Mouse (Mus musculus) liver, embryonic 16.5 days (tissue): ENCODE data around the gene 1700016H13Rik. TPM values are rescaled to one million over a fixed set of nuclear protein-coding genes. Genes with fewer than 3 reads are reported as not detected.

ENCODE experiments used
- ATAC-seq: fragments of 200-750 bp; cut with Nextera tagmentation; 2 replicates; pipeline ENCODE4 v1.8.0; 2017; ENCODE audit warnings: low read depth, mild to moderate bottlenecking, moderate number of reproducible peaks, moderate library complexity
- H3K27ac ChIP-seq: fragments of 300-500 bp; sonication (generic); 2 replicates; pipeline ENCODE4 v1.5.1; 2014; ENCODE audit warnings: mild to moderate bottlenecking, low read length
- H3K27me3 ChIP-seq: fragments of 300-500 bp; sonication (generic); 2 replicates; pipeline ENCODE4 v1.6.1; 2014; ENCODE audit warnings: low read depth, low read length, mixed read lengths; ENCODE audit not compliant: control insufficient read depth, insufficient read depth
- H3K36me3 ChIP-seq: fragments of 300-500 bp; sonication (generic); 2 replicates; pipeline ENCODE4 v1.6.1; 2014; ENCODE audit warnings: mild to moderate bottlenecking; ENCODE audit not compliant: control insufficient read depth, insufficient read depth
- H3K4me1 ChIP-seq: fragments of 300-500 bp; sonication (generic); 2 replicates; pipeline ENCODE4 v1.6.1; 2014; ENCODE audit warnings: low read depth, low read length, mixed read lengths; ENCODE audit not compliant: control insufficient read depth
- H3K4me2 ChIP-seq: fragments of 300-500 bp; sonication (generic); 2 replicates; pipeline ENCODE4 v1.6.1; 2014; ENCODE audit warnings: low read depth, low read length, mixed read lengths
- H3K4me3 ChIP-seq: fragments of 300-500 bp; sonication (generic); 2 replicates; pipeline ENCODE4 v1.5.1; 2014; ENCODE audit warnings: low read depth, mild to moderate bottlenecking, low read length
- H3K9ac ChIP-seq: fragments of 300-500 bp; sonication (generic); 2 replicates; pipeline ENCODE4 v1.6.1; 2014; ENCODE audit warnings: low read depth, low read length
- H3K9me3 ChIP-seq: fragments of 300-500 bp; sonication (generic); replicated peaks from 2 replicates; pipeline ENCODE4 v1.6.1; 2016; ENCODE audit warnings: low read length; ENCODE audit not compliant: control insufficient read depth
- WGBS: fragments of 180-500 bp; shearing (Covaris S2); extraction: QIAGEN DNeasy Blood & Tissue Kit; methylation state at CpG from one replicate; pipeline ENCODE4 v1.1.7; 2014; ENCODE audit not compliant: insufficient replicate concordance; 5-methylcytosine and 5-hydroxymethylcytosine counted together
- polyA plus RNA-seq: library from polyadenylated mRNA; unstranded; fragments of >200 nt; fragmentation: Nextera tagmentation; extraction: Ambion mirVana; gene quantifications from 2 replicates; pipeline ENCODE4 v1.2.1, GENCODE M21; 2015

Gene 1700016H13Rik
- polyA plus RNA-seq, 1 experiment from 2014 or later, result not detected

DNA sequence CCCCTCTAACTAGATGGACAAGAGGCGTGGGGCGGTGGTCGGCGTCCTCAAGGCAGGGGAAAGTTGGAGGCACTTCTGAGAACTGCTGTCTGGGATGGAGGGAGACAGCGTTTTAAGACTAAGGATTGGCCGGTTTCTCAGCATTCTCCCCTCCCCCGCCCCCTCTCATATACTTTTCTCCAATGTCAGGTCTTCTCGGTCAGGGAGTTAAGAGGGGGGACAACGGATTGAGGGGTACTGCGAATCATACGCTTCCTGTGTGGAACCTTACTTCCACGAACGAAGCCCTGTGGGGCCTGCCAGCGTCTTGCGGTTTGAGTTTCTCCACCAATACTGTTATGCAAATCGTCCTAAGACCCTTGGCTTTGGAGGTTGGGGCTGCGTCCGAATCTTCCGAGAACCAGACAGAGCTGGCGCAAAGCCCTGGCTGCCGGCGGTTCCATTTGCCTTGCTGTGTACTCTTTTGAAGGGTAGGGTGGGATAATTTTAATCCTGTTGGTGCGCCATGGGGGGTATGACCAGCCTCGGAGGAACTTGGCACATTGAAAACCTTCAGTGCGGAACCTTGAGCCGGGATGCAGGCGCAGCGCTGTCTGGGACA lies 37.3 kb upstream of the 1700016H13Rik start:
- H3K9me3 ChIP-seq, result no peaks in the 10 kb centered on the region
- H3K36me3 ChIP-seq, result no peaks in the 10 kb centered on the region
- no peak overlapping the region; the same call in 1 of the 2 replicates for H3K27ac ChIP-seq
- no peak for ATAC-seq
- H3K4me1 ChIP-seq, result peaks cover 11% of the 10 kb centered on the region
- H3K4me2 ChIP-seq, result peak overlapping the region; percentile 97
- peak overlapping the region; percentile 60; the same call in 1 of the 2 replicates for H3K9ac ChIP-seq
- H3K27me3 ChIP-seq, result peaks cover 43% of the 10 kb centered on the region
- H3K4me3 ChIP-seq, result peak overlapping the region; percentile 73
- under 1% methylated on average over 28 of the region's 28 CpGs for WGBS

DNA sequence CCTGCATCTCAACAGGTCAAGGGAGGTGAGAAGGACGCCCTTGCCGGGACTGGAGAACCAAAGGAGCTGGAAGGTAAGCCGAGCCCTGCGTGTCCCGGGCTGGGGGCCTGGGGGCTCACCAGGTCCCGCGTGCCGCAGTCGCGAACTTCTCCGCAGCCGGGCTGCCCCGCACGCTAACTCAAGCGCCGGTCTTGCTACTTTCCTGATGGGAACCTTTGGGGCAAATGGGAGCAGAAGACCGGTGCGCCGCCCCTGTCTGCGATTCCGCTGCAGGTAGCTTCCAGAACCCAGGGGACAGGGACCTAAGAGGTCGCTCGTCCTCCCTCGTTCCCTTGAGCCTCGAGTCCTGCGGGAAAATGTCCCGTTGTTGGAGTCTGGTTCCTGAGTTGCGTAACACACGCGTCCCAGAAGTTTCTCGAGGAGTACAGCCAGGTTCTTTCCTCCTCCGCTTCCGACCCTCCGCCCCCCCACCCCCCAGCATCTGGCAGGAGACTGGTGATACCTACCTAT lies 36.8 kb upstream of the 1700016H13Rik start:
- WGBS, result under 1% methylated on average over 34 of the region's 34 CpGs
- H3K9ac ChIP-seq, result peak overlapping the region; percentile 60
- peak overlapping the region; percentile 73 for H3K4me3 ChIP-seq
- H3K27me3 ChIP-seq, result peaks cover 43% of the 10 kb centered on the region
- H3K27ac ChIP-seq, result no peak overlapping the region
- H3K4me1 ChIP-seq, result peaks cover 11% of the 10 kb centered on the region
- H3K4me2 ChIP-seq, result peak overlapping the region; percentile 97
- H3K36me3 ChIP-seq, result no peaks in the 10 kb centered on the region
- no peaks in the 10 kb centered on the region for H3K9me3 ChIP-seq
- ATAC-seq, result peak; percentile 8; the same call in 1 of the 2 replicates

DNA sequence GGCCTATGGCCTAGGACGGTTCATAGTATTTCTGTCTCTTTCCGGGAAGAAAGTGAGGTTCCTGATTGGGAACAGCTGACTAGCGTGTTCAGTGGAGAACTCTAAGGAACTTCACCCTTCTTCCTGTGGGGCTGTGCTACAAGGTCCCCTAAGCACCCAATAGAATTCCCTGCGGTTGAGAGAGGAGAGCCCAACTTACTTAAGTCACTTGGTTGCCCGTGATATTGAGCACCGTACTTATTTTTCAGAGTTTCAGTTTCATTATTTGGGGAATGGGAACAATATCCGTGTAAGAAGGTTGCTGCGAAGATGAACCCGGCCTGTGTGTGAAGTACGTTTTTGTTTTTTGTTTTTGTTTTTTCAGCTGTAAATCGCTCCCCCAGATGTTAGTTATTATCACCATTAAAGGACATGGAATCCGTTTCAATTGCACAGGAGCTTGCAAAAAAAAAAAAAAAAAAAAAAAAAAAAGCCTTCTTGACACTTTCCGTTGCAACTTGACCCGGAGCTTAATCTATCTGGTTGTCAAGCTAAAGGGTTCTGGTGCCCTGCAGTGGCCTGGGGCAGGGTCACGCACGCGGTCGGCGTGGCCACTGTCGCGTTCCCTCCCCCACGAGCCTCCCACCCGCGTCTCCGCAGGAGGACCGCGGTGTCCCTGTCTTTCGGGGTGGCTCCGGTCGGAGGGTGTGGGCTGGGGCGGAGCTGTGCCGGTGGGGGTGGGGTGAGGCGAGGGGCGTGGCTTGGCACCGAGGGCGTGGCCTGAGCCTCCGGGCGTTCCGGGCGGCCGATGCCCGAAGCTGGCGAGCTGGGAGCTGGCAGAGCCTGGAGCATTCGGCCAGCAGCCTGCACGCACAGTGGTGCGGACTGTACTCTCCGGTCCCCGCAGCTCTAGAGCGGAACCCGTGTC lies 36.1 kb upstream of the 1700016H13Rik start, which contains the start of gene Aff1:
TSS of gene Aff1 (plus strand) at position 751 of the 907 bp plus-strand sequence.
- peak within 1 kb of the TSS; percentile 97 for H3K4me2 ChIP-seq
- no peaks in the 10 kb centered on the region for H3K9me3 ChIP-seq
- H3K27ac ChIP-seq, result peak within 1 kb of the TSS; percentile 4; the same call in 1 of the 2 replicates
- peaks cover 39% of the 10 kb centered on the region for H3K27me3 ChIP-seq
- peaks cover 11% of the 10 kb centered on the region for H3K4me1 ChIP-seq
- H3K9ac ChIP-seq, result peak within 1 kb of the TSS; percentile 70
- ATAC-seq, result peak; percentile 98
- H3K4me3 ChIP-seq, result peak within 1 kb of the TSS; percentile 73
- WGBS, result 1% methylated on average over 50 of the region's 50 CpGs
- no peaks in the 10 kb centered on the region for H3K36me3 ChIP-seq

DNA sequence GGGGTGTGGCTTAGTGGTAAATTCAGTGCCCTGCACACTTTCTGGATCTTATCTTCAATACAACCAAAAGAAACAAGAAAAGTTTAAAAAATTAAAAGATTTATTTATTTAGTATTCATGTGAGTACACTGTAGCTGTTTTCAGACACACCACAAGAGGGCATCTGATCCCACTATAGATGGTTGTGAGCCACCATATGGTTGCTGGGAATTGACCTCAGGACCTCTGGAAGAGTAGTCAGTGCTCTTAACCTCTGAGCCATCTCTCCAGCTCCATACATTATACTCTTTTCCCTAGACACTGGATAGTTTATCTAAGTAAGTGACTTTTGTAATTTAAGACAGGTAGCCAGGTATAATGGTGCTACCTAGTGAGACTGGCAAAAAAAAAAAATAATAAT lies 35.4 kb upstream of the 1700016H13Rik start:
- no peak overlapping the region for H3K9ac ChIP-seq
- H3K36me3 ChIP-seq, result no peaks in the 10 kb centered on the region
- peaks cover 34% of the 10 kb centered on the region for H3K27me3 ChIP-seq
- H3K4me2 ChIP-seq, result peak overlapping the region; percentile 97; the same call in 1 of the 2 replicates
- ATAC-seq, result no peak
- H3K4me3 ChIP-seq, result no peak overlapping the region; the same call in none of the 2 replicates
- peaks cover 11% of the 10 kb centered on the region for H3K4me1 ChIP-seq
- no peak overlapping the region for H3K27ac ChIP-seq
- no peaks in the 10 kb centered on the region for H3K9me3 ChIP-seq

DNA sequence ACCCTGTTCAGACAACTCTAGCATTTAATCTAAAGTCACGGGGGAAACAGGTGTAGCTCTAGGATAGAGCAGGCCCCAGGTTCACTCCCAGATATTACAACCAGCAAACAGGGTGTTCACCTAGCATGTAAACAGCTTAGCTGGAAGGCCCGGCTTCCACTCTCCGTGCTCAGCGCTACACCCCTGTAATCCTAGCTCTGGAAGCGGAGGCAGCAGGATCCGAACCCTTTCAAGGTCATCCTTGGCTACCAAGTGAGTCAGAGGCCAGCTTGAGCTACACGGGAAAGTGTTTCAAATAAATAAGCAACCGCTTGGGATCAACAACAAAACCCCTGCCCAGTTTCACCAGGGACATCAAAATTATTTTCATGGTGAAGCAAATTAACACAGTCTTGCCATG lies 34.4 kb upstream of the 1700016H13Rik start:
- no peak for ATAC-seq
- Histone ChIP-seq H3K36me3 (no peaks in the 10 kb centered on the region), H3K9ac (no peak overlapping the region), H3K27ac (no peak overlapping the region), H3K4me2 (no peak overlapping the region), H3K4me3 (no peak overlapping the region), H3K4me1 (peaks cover 11% of the 10 kb centered on the region), H3K9me3 (no peaks in the 10 kb centered on the region), H3K27me3 (peaks cover 30% of the 10 kb centered on the region)
- 78% methylated on average over 8 of the region's 8 CpGs for WGBS

DNA sequence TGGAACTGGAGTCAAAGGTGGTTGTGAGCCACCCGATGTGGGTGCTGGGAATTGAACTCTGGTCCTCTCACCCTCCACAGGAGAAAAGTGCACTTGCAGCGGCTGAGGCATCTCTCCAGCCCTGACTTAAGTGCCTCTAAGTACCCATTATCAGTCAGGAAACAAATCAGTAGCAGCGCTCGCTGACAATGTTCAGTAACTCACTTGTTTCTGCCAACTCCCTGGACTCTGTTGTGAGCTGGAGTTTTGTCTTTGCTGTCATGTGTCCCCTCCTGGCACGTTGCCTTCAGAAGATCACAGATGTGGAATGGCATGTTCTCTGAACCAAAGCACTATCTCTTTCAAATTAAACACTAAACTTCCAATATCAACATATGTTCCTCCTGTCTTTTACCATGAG lies 33.8 kb upstream of the 1700016H13Rik start:
- Histone ChIP-seq H3K27ac (no peak overlapping the region), H3K4me2 (no peak overlapping the region), H3K27me3 (peaks cover 24% of the 10 kb centered on the region), H3K9me3 (no peaks in the 10 kb centered on the region), H3K36me3 (no peaks in the 10 kb centered on the region), H3K9ac (no peak overlapping the region), H3K4me3 (no peak overlapping the region), H3K4me1 (peaks cover 11% of the 10 kb centered on the region)
- no peak for ATAC-seq
- WGBS, result 53% methylated on average over 5 of the region's 5 CpGs

DNA sequence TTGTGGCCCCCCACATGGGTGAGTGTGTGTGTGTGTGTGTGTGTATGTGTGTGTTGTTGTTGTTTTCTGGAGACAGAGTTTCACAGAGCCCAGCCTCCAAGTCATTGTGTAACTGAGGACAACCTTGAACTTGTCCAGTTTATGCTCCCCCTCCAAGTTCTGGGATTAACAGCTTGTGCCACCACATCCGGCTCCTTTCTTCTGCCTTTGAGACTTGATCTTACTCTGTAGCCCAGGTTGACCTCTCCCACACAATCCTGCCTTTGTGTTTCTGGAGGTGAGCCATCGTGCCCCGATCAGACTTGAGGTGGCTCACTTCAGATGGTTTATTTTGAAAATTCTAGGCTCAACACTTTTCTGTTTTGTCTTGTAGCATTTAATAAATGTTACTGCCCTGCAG lies 26.0 kb upstream of the 1700016H13Rik start:
- H3K4me1 ChIP-seq, result no peaks in the 10 kb centered on the region
- H3K27ac ChIP-seq, result no peak overlapping the region
- no peak for ATAC-seq
- H3K4me3 ChIP-seq, result no peak overlapping the region
- 54% methylated on average over 3 of the region's 3 CpGs for WGBS
- no peak overlapping the region for H3K4me2 ChIP-seq
- no peaks in the 10 kb centered on the region for H3K36me3 ChIP-seq
- no peaks in the 10 kb centered on the region for H3K9me3 ChIP-seq
- no peaks in the 10 kb centered on the region for H3K27me3 ChIP-seq
- H3K9ac ChIP-seq, result no peak overlapping the region

DNA sequence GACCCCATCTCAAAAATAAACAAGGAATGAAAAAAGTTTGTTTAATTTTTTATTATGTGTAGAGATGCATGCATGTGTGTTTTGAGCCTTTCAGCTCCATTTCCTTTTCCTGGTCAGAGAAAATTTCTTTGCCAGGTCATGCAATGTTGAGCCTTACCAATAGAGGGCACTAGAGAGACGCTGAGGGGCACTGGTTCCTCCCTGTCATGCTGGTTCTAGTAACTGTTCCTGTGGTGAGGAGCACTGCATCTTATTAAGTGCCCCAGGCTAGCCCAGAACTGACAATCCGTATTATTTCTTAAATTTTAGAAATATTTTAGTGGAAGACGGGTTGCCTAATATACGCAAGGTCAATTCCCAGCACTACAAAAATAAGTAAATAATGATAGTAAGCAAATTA lies 24.6 kb upstream of the 1700016H13Rik start:
- Histone ChIP-seq H3K9ac (no peak overlapping the region), H3K27ac (no peak overlapping the region), H3K27me3 (no peaks in the 10 kb centered on the region), H3K9me3 (no peaks in the 10 kb centered on the region), H3K4me2 (no peak overlapping the region), H3K4me3 (no peak overlapping the region), H3K36me3 (no peaks in the 10 kb centered on the region), H3K4me1 (no peaks in the 10 kb centered on the region)
- WGBS, result 29% methylated on average over 4 of the region's 4 CpGs
- peak; percentile 59; the same call in 1 of the 2 replicates for ATAC-seq

DNA sequence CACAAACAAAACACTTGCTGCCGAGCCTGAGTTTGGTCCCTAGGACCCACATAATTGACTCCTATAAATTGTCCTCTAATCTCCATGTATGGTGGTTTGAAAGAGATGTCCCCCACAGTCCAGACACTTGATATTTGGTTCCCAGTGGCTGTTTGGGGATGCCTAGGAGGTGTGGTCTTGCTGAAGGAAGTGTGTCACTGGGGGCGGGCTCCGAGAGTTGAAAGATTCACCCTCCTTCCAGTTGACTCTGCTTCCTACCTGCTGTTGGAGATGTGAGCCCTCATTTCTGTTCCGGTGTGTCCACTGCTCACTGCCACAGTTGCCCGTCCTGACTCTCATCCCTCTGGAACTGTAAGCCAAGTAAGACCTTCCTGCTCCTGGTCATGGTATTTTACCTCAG lies 23.2 kb upstream of the 1700016H13Rik start:
- Histone ChIP-seq H3K4me3 (no peak overlapping the region), H3K4me1 (no peaks in the 10 kb centered on the region), H3K36me3 (no peaks in the 10 kb centered on the region), H3K27me3 (no peaks in the 10 kb centered on the region), H3K27ac (no peak overlapping the region), H3K9ac (no peak overlapping the region), H3K9me3 (no peaks in the 10 kb centered on the region), H3K4me2 (no peak overlapping the region)
- ATAC-seq, result no peak
- 68% methylated on average over 5 of the region's 5 CpGs for WGBS
